Mouse (Mus musculus) layer of hippocampus, postnatal 25 days (tissue): ENCODE measurements around the gene 3110021N24Rik. TPM values are rescaled to one million over a fixed set of nuclear protein-coding genes. Genes with fewer than 3 reads are reported as not detected.
A peak's percentile ranks its signal among the peaks of the same experiment; 100 is the strongest.

ENCODE experiments used
- DNase-seq, 2 experiments: peaks; one replicate each; pipeline ENCODE4 v3.0.0; 2022; ENCODE audit warnings: mixed read lengths in 2 of 2, low spot score in 1 of 2; ENCODE audit errors: extremely low spot score in 1 of 2
- total RNA-seq, 2 experiments: library from RNA; stranded (reverse); gene quantifications; 2 replicates each; pipeline ENCODE4 v1.2.3; 2021

Gene 3110021N24Rik
- total RNA-seq, 2 experiments from 2014 or later: 0.85 to 0.91 TPM

DNA sequence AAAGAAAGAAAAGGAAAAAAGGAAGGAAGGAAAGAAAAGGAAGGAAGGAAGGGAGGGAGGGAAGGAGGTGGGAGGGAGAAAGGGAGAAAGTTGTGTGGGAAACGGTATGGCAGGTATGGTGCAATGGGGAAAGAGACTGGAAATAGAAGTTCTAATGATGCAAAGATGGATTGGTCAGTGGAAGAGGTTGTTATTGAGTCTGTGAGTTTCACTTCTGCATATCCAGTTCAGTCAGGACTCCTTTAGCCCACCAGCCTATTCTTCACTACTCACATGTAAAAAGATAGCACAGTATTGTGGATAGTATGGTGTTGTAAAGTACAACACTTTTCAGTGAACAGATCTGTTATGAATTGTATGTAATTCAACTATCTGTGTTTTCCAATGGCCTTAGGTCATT lies 71.1 kb downstream of the 3110021N24Rik start:
- DNase-seq: no peak

- DNase-seq: no peak
Measured at GRCm38 (mm10) chr4:108793941-108794340, 74.5 kb downstream of the 3110021N24Rik start.

- DNase-seq: no peak
Measured at GRCm38 (mm10) chr4:108796701-108797100, 77.3 kb downstream of the 3110021N24Rik start.

DNA sequence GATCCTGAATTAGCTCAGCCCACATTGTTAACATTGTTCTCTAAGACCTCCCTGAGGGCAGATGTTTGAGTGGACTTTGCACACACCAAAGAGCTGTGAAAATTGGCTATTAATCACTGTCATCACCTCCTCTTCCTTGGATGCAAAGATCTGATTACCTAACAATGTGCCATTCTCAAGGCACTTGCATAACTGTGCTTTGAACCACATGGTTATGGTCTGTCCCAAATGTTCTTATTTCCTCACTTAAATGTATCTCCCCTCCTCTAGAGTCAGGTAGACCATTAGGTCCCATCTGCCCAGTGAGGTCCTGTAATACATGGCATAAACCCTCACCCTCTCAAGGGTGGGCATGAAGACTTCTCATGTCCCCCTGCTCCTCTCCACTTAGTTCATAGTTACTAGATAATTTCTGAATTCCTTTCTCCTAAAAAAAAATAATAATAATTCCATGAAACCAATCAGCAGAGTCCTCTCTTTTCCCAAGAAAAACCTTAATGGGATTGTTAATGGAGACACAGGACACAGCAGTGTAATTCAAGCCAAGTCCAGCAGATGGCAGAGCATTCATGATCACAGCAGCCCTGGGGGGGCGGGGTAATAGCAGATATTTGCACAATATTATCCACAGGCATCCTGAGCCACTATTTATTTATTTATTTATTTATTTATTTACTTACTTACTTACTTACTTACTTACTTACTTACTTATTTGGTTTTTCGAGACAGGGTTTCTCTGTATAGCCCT lies 78.8 kb downstream of the 3110021N24Rik start:
- DNase-seq: peak; percentile 35 to 86

DNA sequence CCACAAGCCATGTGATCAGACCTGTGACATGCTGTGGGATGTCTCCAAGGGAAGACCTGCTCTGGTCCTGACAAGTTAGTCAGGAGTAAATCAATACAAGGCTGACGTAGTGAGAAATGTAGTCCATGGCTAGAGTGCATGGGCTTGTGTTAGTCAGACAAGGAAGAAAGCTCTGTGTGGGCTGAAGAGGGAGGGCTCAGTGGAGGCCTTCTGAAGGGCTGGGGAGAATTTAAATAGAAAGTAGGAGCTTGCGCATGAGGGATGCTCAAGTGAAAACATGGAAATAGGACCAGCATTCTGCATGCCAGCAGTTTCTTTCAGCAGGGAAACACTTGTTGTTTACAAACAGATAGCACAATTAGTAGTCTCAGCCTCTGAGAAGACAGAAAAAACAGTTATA lies 84.1 kb downstream of the 3110021N24Rik start:
- DNase-seq: no peak

GRCm38 (mm10) chr4:108811142-108811541 lies 91.7 kb downstream of the 3110021N24Rik start:
- DNase-seq: no peak

DNA sequence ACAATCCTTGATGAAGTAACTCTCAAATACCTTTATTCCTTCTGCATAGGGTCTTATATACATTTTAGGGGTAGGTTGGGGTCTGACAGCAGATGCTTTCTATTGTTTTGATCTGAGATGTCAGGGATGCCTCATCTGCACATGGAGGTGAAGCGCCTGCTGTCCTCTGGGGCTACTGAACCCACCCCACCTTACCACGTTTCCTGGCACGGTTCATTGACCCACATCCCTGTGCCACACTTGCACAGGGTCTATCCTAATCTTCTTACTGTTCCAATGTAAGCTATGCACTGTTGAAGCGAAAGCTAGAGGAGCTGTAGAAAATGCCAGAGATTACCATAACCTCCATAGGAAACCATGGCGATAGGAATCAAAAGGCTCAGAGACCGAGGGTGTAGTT lies 92.1 kb downstream of the 3110021N24Rik start:
- no peak for DNase-seq

GRCm38 (mm10) chr4:108825677-108826076 lies 106.2 kb downstream of the 3110021N24Rik start:
- DNase-seq: no peak

DNA sequence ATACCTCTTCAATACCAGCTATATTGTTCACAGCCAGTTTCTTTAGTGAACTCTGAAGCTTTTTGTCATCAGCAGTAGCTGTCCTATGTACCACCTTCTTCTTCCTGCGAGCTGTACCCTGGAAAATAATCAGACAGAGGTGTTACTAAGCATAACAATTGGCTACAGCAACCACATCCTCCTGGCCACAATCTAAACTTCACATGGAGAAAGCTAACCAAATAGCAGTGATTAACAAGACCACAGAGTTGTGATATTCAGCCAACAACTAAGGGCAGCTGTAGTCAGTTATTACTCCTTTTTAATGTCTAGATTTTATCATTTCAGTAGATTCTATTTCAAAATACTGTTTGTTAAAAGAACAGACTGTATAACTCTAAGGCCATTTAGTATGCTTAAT lies 106.6 kb downstream of the 3110021N24Rik start:
- DNase-seq: no peak

- DNase-seq: no peak
Measured at GRCm38 (mm10) chr4:108826643-108827042, 107.2 kb downstream of the 3110021N24Rik start.

DNA sequence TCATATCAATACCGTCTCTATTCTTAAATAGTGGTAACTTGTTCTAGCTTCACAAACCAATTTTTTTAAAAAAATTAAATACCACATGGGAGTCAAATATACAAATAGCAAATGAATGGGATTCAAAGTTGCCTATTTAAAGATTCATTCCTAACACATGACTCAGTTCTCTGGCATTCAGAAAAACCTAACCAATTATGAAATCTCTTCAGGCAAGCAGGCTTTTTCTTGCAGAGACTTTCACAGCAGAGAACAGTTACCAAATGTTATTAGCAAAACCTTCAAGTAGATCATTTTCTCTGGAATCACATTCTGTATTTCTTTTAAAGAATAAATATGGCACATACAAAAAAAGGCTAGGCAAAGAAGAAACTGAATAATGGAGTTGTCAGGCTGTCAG lies 111.2 kb downstream of the 3110021N24Rik start:
- no peak for DNase-seq

Other genes starting within 250 kb of the 3110021N24Rik start
- gene Prpf38a, start 140.3 kb upstream of the 3110021N24Rik start, total RNA-seq: 10 to 100 TPM; 29.4 to 30.3 TPM
- gene Orc1, start 140.2 kb upstream of the 3110021N24Rik start, total RNA-seq: under 1 TPM in 1 of 2 experiments, not detected in 1; 0.10 TPM
- 10 to 100 TPM; 24.2 to 35.8 TPM for gene Cc2d1b, start 99.7 kb upstream of the 3110021N24Rik start, total RNA-seq
- gene Zfyve9, start 61.1 kb downstream of the 3110021N24Rik start, total RNA-seq: 10 to 100 TPM; 53.1 to 54.6 TPM
- 10 to 100 TPM; 92.4 to 93.2 TPM for gene Btf3l4, start 114.0 kb downstream of the 3110021N24Rik start, total RNA-seq
- 10 to 100 TPM; 37.0 to 37.7 TPM for gene Txndc12, start 115.0 kb downstream of the 3110021N24Rik start, total RNA-seq
- gene Kti12, start 128.1 kb downstream of the 3110021N24Rik start, total RNA-seq: 10 to 100 TPM; 18.1 to 20.1 TPM
- under 1 TPM in 1 of 2 experiments, not detected in 1; 0.37 TPM for gene A730015C16Rik, start 129.0 kb downstream of the 3110021N24Rik start, total RNA-seq
- 10 to 100 TPM; 46.0 to 55.2 TPM for gene Rab3b, start 159.4 kb downstream of the 3110021N24Rik start, total RNA-seq